Mouse (Mus musculus) brain, embryonic 14.5 days (tissue): Measurements from ENCODE around the gene Anks1b.

Experiments used
- CTCF ChIP-seq: fragments of 200-500 bp; IDR thresholded peaks from 2 replicates; pipeline ENCODE4 v1.5.1; 2012; ENCODE audit warnings: inconsistent platforms, mild to moderate bottlenecking, moderate library complexity, borderline replicate concordance; ENCODE audit not compliant: insufficient read depth, insufficient read length; ENCODE audit errors: extremely low read depth
- POLR2A ChIP-seq: fragments of 200-500 bp; IDR thresholded peaks from 2 replicates; pipeline ENCODE4 v1.6.1; 2012; ENCODE audit warnings: mild to moderate bottlenecking, inconsistent platforms, borderline replicate concordance; ENCODE audit not compliant: poor library complexity, insufficient read depth, insufficient read length, severe bottlenecking; ENCODE audit errors: extremely low read depth

- TF ChIP-seq CTCF, result no peak
- TF ChIP-seq POLR2A, result no peak
These were observed 620.1 kb downstream of the Anks1b start for GRCm38 (mm10) chr10:90493436-90493835.
